Mouse (Mus musculus) megakaryocyte-erythroid progenitor cell, adult 5-6 weeks (primary cell): ENCODE measurements around the gene Tmed8. TPM values are rescaled to one million over a fixed set of nuclear protein-coding genes. Genes with fewer than 3 reads are reported as not detected.
A peak's percentile ranks its signal among the peaks of the same experiment; 100 is the strongest.
"Not testable (repeated sequence)": the region's sequence is repeated elsewhere in the genome, so short reads cannot be mapped to it uniquely, and the experiment has no call there.

Experiments
- ATAC-seq: replicated peaks from 2 replicates; pipeline ENCODE4 v1.8.0; 2016; ENCODE audit warnings: mild to moderate bottlenecking, inconsistent platforms; ENCODE audit not compliant: severe bottlenecking, poor library complexity, low FRiP score, low TSS enrichment
- total RNA-seq, 2 experiments: library from RNA; stranded (forward) in 1 of 2; stranded (reverse) in 1 of 2; fragments of 200-1000, 215-1000 nt in 1 of 2; fragments of >200 nt in 1 of 2; fragmentation: Nextera tagmentation in 1 of 2; gene quantifications; 2 replicates each; pipeline ENCODE4 v1.2.3; 2014 to 2017

The Tmed8 gene
- total RNA-seq, 2 experiments from 2014 or later = 6.1 to 6.7 TPM

GRCm38 (mm10) chr12:87175194-87175946 lies 24.9 kb downstream of the Tmed8 start:
- ATAC-seq = no peak

GRCm38 (mm10) chr12:87160815-87161214 lies 39.4 kb downstream of the Tmed8 start:
- peak; percentile 80 for ATAC-seq

GRCm38 (mm10) chr12:87160310-87160709 lies 39.9 kb downstream of the Tmed8 start:
- ATAC-seq = no peak

- no peak for ATAC-seq
Observed at GRCm38 (mm10) chr12:87158099-87158498, 42.2 kb downstream of the Tmed8 start.

- no peak for ATAC-seq
Observed at GRCm38 (mm10) chr12:87157361-87157760, 42.9 kb downstream of the Tmed8 start.

- not testable (repeated sequence) for ATAC-seq
Observed at GRCm38 (mm10) chr12:87154448-87154847, 45.8 kb downstream of the Tmed8 start.

GRCm38 (mm10) chr12:87149471-87149870 lies 50.8 kb downstream of the Tmed8 start:
- ATAC-seq = no peak

- no peak for ATAC-seq
Observed at GRCm38 (mm10) chr12:87148136-87148535, 52.1 kb downstream of the Tmed8 start.

GRCm38 (mm10) chr12:87147395-87148089 lies 52.7 kb downstream of the Tmed8 start, which contains the start of gene Pomt2:
Gene Pomt2 (minus strand): TSS chr12:87147968.
- peak; percentile 97 for ATAC-seq

- peak; percentile 90 for ATAC-seq
Observed at GRCm38 (mm10) chr12:87146966-87147365, 53.3 kb downstream of the Tmed8 start, which contains the start of gene Gstz1. Gene Gstz1 (plus strand): TSS chr12:87147165.

- no peak for ATAC-seq
Observed at GRCm38 (mm10) chr12:87142156-87142555, 58.1 kb downstream of the Tmed8 start.

GRCm38 (mm10) chr12:87138768-87139167 lies 61.5 kb downstream of the Tmed8 start:
- ATAC-seq = no peak

GRCm38 (mm10) chr12:87138342-87138701 lies 61.9 kb downstream of the Tmed8 start:
- ATAC-seq = no peak

- ATAC-seq = no peak
Observed at GRCm38 (mm10) chr12:87137439-87138341, 62.6 kb downstream of the Tmed8 start.

- peak; percentile 56; the same call in 1 of the 2 replicates for ATAC-seq
Observed at GRCm38 (mm10) chr12:87132784-87133183, 67.5 kb downstream of the Tmed8 start.

GRCm38 (mm10) chr12:87132210-87132609 lies 68.0 kb downstream of the Tmed8 start:
- peak; percentile 26; the same call in 1 of the 2 replicates for ATAC-seq

GRCm38 (mm10) chr12:87131619-87132018 lies 68.6 kb downstream of the Tmed8 start:
- peak; percentile 56; the same call in 1 of the 2 replicates for ATAC-seq

- no peak for ATAC-seq
Observed at GRCm38 (mm10) chr12:87131181-87131580, 69.1 kb downstream of the Tmed8 start.

- ATAC-seq = no peak
Observed at GRCm38 (mm10) chr12:87130224-87130623, 70.0 kb downstream of the Tmed8 start.

GRCm38 (mm10) chr12:87127256-87127655 lies 73.0 kb downstream of the Tmed8 start:
- ATAC-seq = no peak
